Mouse (Mus musculus) WW6 (cell line): Measurements from ENCODE around the gene Gm11084.
A peak's percentile ranks its signal among the peaks of the same experiment; 100 is the strongest.
"Not testable (repeated sequence)": the region's sequence is repeated elsewhere in the genome, so short reads cannot be mapped to it uniquely, and the experiment has no call there.

Experiments used
- DNase-seq: peaks from one replicate; pipeline ENCODE4 v3.0.0-alpha.2; 2013; ENCODE audit warnings: low read depth, low spot score

The Gm11084 gene

GRCm38 (mm10) chr2:72986616-72987015, at the start of gene Gm11084:
Gene Gm11084 (minus strand): TSS chr2:72986716.
- DNase-seq = no peak

GRCm38 (mm10) chr2:73031061-73032055, 44.8 kb upstream of the Gm11084 start:
- no peak for DNase-seq

GRCm38 (mm10) chr2:73029846-73030245, 43.3 kb upstream of the Gm11084 start:
- no peak for DNase-seq

- DNase-seq = no peak
These were observed 41.5 kb upstream of the Gm11084 start for GRCm38 (mm10) chr2:73028019-73028418.

GRCm38 (mm10) chr2:73027126-73027525, 40.6 kb upstream of the Gm11084 start:
- DNase-seq = no peak

- peak; percentile 87 for DNase-seq
These were observed 37.3 kb upstream of the Gm11084 start for GRCm38 (mm10) chr2:73023803-73024202.

GRCm38 (mm10) chr2:73021046-73021445, 34.5 kb upstream of the Gm11084 start:
- DNase-seq = peak; percentile 70

GRCm38 (mm10) chr2:73019371-73020146, 33.0 kb upstream of the Gm11084 start:
- no peak for DNase-seq

- DNase-seq = not testable (repeated sequence)
These were observed 27.5 kb upstream of the Gm11084 start for GRCm38 (mm10) chr2:73014063-73014462.

- no peak for DNase-seq
These were observed 26.1 kb upstream of the Gm11084 start for GRCm38 (mm10) chr2:73012636-73013035.

GRCm38 (mm10) chr2:73007472-73007871, 21.0 kb upstream of the Gm11084 start:
- no peak for DNase-seq

- no peak for DNase-seq
These were observed 19.3 kb upstream of the Gm11084 start for GRCm38 (mm10) chr2:73005611-73006515.

GRCm38 (mm10) chr2:73003751-73004717, 17.5 kb upstream of the Gm11084 start:
- no peak for DNase-seq

GRCm38 (mm10) chr2:73003049-73003448, 16.5 kb upstream of the Gm11084 start:
- DNase-seq = no peak

- no peak for DNase-seq
These were observed 15.9 kb upstream of the Gm11084 start for GRCm38 (mm10) chr2:73002451-73002850.

- no peak for DNase-seq
These were observed 15.5 kb upstream of the Gm11084 start for GRCm38 (mm10) chr2:73001994-73002393.

- DNase-seq = no peak
These were observed 13.7 kb upstream of the Gm11084 start for GRCm38 (mm10) chr2:73000194-73000593.

- DNase-seq = no peak
These were observed 11.1 kb upstream of the Gm11084 start for GRCm38 (mm10) chr2:72997586-72997985.

GRCm38 (mm10) chr2:72996808-72997378, 10.4 kb upstream of the Gm11084 start:
- DNase-seq = no peak
